Mouse (Mus musculus) embryonic fibroblast, embryonic 13.5 days (primary cell): Measurements from ENCODE around the gene Tmem63a.

Experiments
- CTCF ChIP-seq: IDR thresholded peaks from 2 replicates; pipeline ENCODE4 v1.5.1; 2011; ENCODE audit warnings: mild to moderate bottlenecking, control low read depth, low read length, moderate library complexity, borderline replicate concordance; ENCODE audit not compliant: insufficient read depth
- POLR2A ChIP-seq: IDR thresholded peaks from 2 replicates; pipeline ENCODE4 v1.6.1; 2011; ENCODE audit warnings: low read depth, mild to moderate bottlenecking, control low read depth, low read length, moderate library complexity

- TF ChIP-seq POLR2A (no peak), CTCF (no peak)
Measured at GRCm38 (mm10) chr1:181012416-181012815, 70.3 kb downstream of the Tmem63a start.
